Mouse (Mus musculus) layer of hippocampus, adult 8-10 months (tissue): Measurements from ENCODE around the gene Zic1. TPM values are rescaled to one million over a fixed set of nuclear protein-coding genes. Genes with fewer than 3 reads are reported as not detected.

Source experiments
- DNase-seq, 2 experiments: peaks; one replicate each; pipeline ENCODE4 v3.0.0; 2022; ENCODE audit warnings: low spot score in 2 of 2
- total RNA-seq, 4 experiments: library from RNA; stranded (reverse); gene quantifications; 2 replicates each; pipeline ENCODE4 v1.2.4; 2022

The Zic1 gene
- total RNA-seq: 10 to 100 TPM in 3 of 4 experiments, 1 to 10 TPM in 1; 9.9 to 13.1 (median 11.2) TPM

GRCm38 (mm10) chr9:91365664-91366063, at the start of gene Zic1:
Gene Zic1, minus strand, starts transcription at chr9:91365810.
- no peak for DNase-seq

GRCm38 (mm10) chr9:91414007-91414661, 48.5 kb upstream of the Zic1 start:
- DNase-seq: no peak

DNA sequence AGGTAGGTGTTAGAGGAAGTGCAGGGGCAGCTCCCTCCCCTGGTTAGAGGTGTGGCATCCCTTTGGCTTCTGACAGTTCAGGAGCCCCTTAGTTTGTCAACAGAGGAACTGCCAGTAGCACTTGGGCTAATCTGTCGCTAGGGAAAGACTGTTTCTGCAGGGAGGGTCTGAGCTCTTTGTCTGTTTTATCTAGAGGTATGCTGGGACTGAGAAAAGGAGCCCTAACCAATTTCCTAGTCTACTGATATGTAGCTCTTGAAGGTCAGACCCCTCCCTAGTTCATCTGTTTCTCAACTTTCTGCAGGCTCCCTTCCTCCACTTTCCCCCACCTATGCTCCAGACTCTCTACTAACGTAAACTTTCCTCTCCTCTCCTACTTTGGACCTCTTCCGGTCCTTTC, 44.2 kb upstream of the Zic1 start:
- DNase-seq: no peak

- DNase-seq: no peak
Measured at GRCm38 (mm10) chr9:91406258-91406763, 40.7 kb upstream of the Zic1 start.

DNA sequence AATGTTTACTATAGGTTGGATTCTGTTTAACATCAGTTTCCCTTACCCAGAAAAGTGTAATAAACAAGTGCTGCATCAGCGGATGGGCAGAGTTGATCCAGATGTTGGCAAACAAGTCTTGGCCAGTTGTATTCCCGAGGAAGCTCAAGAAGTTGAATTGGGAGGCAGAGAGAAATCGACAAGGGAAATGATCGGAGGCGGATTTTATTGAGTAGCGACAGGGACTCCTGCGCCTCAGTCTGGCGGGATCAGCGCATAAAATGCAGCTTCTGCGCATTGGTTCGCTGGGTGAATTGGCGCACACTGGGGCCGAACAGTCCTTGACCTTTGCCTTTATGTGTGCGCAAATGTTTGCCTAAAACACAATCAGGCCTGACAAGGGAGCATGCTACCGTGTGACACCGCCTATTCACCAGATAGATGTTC, 40.2 kb upstream of the Zic1 start:
- no peak for DNase-seq

- DNase-seq: no peak
Measured at GRCm38 (mm10) chr9:91404905-91405752, 39.5 kb upstream of the Zic1 start.

GRCm38 (mm10) chr9:91404229-91404628, 38.6 kb upstream of the Zic1 start:
- DNase-seq: no peak

DNA sequence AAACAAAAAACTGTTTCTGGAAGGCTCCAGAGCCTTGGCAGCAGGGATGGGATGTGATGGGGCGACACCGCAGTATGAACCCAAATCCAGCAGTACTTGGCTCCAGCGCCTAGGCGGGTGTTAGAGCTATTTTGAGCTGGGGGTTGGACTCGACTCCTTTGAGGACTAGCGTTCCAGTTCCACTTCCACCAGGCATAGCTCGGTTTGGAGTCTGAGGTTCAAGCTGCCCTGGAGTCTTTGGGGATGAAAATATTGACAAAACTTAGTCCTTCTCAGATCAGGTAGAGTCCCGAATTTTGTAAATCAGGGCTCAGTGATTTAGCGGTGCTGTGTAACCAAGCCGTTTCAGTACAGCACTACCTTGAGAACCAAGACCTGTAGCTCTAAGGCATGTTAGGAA, 35.9 kb upstream of the Zic1 start:
- no peak for DNase-seq

- DNase-seq: no peak
Measured at GRCm38 (mm10) chr9:91400482-91401093, 35.0 kb upstream of the Zic1 start.

GRCm38 (mm10) chr9:91399976-91400375, 34.4 kb upstream of the Zic1 start:
- DNase-seq: no peak

GRCm38 (mm10) chr9:91395066-91395772, 29.6 kb upstream of the Zic1 start:
- DNase-seq: no peak

DNA sequence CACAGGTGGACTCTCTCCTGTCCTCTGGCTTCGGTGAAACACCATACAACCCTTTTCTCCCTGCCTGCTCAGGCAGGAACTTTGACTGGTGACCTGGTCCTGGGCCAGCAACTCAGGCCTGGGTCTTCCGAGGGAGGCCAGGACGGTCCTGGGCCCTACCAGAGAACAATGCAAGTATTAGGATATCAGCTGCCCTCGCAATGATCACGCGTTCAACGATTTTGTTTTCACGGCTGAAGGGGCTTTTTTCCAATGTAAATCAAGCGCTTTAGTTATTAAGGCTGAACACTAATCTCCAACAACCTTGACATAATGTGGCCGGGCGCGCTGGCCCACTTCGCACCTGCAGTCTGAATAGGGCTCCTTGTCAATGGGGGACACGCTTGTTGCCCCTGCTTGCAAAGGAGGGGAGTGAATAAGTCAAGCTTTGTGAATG, 28.6 kb upstream of the Zic1 start:
- DNase-seq: no peak

- DNase-seq: no peak
Measured at GRCm38 (mm10) chr9:91393376-91394068, 27.9 kb upstream of the Zic1 start.

GRCm38 (mm10) chr9:91388173-91388572, 22.6 kb upstream of the Zic1 start:
- DNase-seq: no peak

DNA sequence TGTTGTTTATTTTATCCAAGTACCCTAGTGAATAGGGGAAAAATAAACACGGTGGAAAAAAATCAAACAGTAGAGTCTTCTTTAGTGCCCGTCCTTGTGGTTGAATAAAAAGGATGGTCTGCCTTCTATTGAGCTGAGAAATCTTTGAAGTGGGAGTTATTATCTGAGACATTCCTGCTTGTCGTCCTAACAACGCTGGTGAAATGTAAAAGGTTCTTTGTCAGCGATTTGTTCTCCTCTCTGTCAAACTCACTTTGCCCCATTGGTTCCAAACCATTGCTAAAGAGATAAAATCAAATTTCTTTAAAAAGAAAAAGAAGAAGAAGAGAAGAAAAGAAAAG, 22.1 kb upstream of the Zic1 start:
- DNase-seq: no peak

GRCm38 (mm10) chr9:91386891-91387739, 21.5 kb upstream of the Zic1 start:
- no peak for DNase-seq

GRCm38 (mm10) chr9:91386502-91386890, 20.9 kb upstream of the Zic1 start:
- DNase-seq: no peak

DNA sequence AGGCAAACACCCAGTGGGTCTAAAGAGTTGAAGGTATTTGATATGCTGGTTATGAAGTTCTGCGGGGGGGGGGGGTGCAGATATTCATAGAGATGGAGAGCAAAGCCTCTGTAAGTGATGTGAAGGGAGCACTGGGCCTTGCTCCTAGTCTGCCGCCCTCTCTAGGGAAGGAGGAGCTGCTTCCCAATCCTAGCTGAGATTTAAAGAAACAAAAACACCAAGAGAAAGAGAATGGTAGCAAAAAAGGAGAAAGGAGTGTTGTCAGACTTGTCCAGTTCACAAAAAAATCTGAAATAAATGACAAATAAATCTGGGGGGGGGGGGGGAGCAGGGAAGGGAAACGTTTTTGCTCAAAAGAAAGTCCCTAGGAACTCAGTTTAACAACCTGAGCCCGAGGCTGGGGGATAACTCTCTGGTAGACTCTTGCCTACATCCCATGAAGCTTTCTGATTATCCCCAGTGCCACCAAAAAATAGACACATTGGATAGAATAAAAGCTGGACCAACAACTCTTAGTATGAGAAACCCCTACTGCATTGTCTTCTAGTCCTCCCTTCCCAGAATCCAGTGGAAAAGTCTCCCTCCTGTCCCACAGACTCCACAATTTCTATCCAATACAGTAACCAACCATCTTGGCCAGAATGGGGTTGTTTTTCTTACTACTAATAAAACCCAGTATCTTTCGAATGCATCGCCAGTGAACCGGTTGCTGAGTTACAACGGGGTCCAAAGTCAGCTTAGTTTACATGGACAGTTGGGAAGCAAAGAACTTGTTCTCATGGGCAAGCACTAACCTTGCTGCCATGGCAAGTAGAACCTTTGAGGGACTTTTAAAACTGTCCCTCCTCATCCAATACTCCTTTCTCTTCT, 20.2 kb upstream of the Zic1 start:
- no peak for DNase-seq
